Mouse (Mus musculus): Measurements from ENCODE around the gene Ankrd13b. TPM values are rescaled to one million over a fixed set of nuclear protein-coding genes. Genes with fewer than 3 reads are reported as not detected.

Gene Ankrd13b
- total RNA-seq, 1 experiment from 2014 or later = 13.2 TPM

DNA sequence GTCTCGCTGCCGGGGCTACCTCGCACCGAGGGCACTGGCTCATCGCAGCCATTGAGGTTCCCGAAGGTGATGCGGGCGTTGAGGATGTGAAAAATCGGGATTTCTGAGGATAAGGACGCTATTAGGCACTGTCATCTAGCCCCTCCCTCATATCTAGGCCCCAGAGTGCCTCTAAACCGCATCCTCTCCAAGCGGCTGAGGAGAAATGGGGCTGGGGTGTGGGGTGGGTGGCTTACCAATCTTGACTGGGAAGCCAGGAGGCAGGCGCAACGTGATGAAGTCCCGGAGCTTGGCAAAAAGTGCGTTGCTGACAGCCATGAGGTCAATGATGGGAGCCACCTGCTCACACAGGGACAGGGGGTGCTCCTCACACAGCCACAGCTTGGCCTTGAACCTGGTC lies 16.7 kb downstream of the Ankrd13b start:
- ATAC-seq (replicated peaks in 1 of 2; ENCODE audit: insufficient read depth in 1 of 2, low FRiP score in 2 of 2, low TSS enrichment in 1 of 2, low read depth in 1 of 2, poor library complexity in 2 of 2, severe bottlenecking in 2 of 2) = no peak

GRCm38 (mm10) chr11:77471407-77471806 lies 18.1 kb downstream of the Ankrd13b start:
- ATAC-seq (replicated peaks in 1 of 2; ENCODE audit: insufficient read depth in 1 of 2, low FRiP score in 2 of 2, low TSS enrichment in 1 of 2, low read depth in 1 of 2, poor library complexity in 2 of 2, severe bottlenecking in 2 of 2) = no peak

DNA sequence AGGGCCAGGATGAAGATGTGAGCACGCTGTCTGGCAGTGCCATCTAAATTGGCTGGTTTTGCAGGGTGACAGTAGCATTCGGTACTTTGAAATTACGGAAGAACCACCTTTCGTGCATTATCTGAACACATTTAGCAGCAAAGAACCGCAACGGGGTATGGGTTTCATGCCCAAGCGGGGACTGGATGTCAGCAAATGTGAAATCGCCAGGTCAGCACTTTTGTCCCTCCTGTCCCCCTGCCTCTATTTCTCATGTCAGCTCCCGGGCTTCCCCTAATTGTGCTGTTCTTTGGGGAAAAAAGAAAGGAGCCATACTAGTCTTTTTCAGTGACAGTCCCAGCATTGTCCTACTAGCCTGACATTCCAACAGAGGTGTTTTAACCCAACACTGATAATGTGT lies 21.1 kb downstream of the Ankrd13b start:
- ATAC-seq (replicated peaks in 1 of 2; ENCODE audit: insufficient read depth in 1 of 2, low FRiP score in 2 of 2, low TSS enrichment in 1 of 2, low read depth in 1 of 2, poor library complexity in 2 of 2, severe bottlenecking in 2 of 2) = no peak

GRCm38 (mm10) chr11:77467784-77468183 lies 21.7 kb downstream of the Ankrd13b start:
- peak; percentile 72 to 80 for ATAC-seq (replicated peaks in 1 of 2; ENCODE audit: insufficient read depth in 1 of 2, low FRiP score in 2 of 2, low TSS enrichment in 1 of 2, low read depth in 1 of 2, poor library complexity in 2 of 2, severe bottlenecking in 2 of 2)

GRCm38 (mm10) chr11:77467157-77467556 lies 22.3 kb downstream of the Ankrd13b start:
- ATAC-seq (replicated peaks in 1 of 2; ENCODE audit: insufficient read depth in 1 of 2, low FRiP score in 2 of 2, low TSS enrichment in 1 of 2, low read depth in 1 of 2, poor library complexity in 2 of 2, severe bottlenecking in 2 of 2) = peak; percentile 67 to 70; a peak in 3 of 4 replicates

- no peak for ATAC-seq (replicated peaks in 1 of 2; ENCODE audit: insufficient read depth in 1 of 2, low FRiP score in 2 of 2, low TSS enrichment in 1 of 2, low read depth in 1 of 2, poor library complexity in 2 of 2, severe bottlenecking in 2 of 2)
Observed at GRCm38 (mm10) chr11:77466544-77466943, 22.9 kb downstream of the Ankrd13b start.

- ATAC-seq (replicated peaks in 1 of 2; ENCODE audit: insufficient read depth in 1 of 2, low FRiP score in 2 of 2, low TSS enrichment in 1 of 2, low read depth in 1 of 2, poor library complexity in 2 of 2, severe bottlenecking in 2 of 2) = no peak
Observed at GRCm38 (mm10) chr11:77465111-77465510, 24.4 kb downstream of the Ankrd13b start.

DNA sequence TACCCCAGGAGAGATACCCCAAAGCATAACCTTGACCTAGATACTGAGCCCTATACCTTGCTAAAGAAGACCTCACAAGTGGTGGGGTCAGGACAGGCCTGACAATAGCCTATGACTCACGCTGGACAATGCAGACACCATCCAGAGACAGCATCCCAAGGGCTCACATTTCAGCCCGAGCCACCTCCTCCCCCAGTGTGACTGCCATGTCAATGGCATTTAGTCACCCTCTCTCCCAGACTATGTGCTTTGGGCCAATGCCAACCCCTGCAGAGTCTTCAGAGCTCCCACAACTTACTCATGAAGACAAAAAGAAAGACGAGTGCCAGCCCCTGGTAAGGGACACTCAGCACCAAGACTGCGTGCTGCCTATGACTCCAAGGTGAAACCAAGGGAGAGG lies 24.8 kb downstream of the Ankrd13b start:
- no peak for ATAC-seq (replicated peaks in 1 of 2; ENCODE audit: insufficient read depth in 1 of 2, low FRiP score in 2 of 2, low TSS enrichment in 1 of 2, low read depth in 1 of 2, poor library complexity in 2 of 2, severe bottlenecking in 2 of 2)

DNA sequence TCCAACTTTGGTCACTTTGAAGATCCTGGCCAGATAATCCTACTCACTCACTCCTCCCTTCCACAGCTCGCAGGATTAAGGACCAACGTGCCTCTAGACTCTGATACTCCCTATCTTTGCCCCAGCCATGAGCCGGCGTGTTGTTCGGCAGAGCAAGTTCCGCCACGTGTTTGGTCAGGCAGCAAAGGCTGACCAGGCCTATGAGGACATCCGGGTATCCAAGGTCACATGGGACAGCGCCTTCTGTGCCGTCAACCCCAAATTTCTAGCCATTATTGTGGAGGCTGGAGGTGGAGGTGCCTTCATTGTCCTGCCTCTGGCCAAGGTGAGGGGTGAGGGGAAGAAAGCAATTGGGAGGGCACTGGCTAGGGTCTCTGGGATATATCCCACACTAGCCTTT lies 25.7 kb downstream of the Ankrd13b start:
- ATAC-seq (replicated peaks in 1 of 2; ENCODE audit: insufficient read depth in 1 of 2, low FRiP score in 2 of 2, low TSS enrichment in 1 of 2, low read depth in 1 of 2, poor library complexity in 2 of 2, severe bottlenecking in 2 of 2) = no peak

GRCm38 (mm10) chr11:77463101-77463445 lies 26.4 kb downstream of the Ankrd13b start:
- no peak for ATAC-seq (replicated peaks in 1 of 2; ENCODE audit: insufficient read depth in 1 of 2, low FRiP score in 2 of 2, low TSS enrichment in 1 of 2, low read depth in 1 of 2, poor library complexity in 2 of 2, severe bottlenecking in 2 of 2)

DNA sequence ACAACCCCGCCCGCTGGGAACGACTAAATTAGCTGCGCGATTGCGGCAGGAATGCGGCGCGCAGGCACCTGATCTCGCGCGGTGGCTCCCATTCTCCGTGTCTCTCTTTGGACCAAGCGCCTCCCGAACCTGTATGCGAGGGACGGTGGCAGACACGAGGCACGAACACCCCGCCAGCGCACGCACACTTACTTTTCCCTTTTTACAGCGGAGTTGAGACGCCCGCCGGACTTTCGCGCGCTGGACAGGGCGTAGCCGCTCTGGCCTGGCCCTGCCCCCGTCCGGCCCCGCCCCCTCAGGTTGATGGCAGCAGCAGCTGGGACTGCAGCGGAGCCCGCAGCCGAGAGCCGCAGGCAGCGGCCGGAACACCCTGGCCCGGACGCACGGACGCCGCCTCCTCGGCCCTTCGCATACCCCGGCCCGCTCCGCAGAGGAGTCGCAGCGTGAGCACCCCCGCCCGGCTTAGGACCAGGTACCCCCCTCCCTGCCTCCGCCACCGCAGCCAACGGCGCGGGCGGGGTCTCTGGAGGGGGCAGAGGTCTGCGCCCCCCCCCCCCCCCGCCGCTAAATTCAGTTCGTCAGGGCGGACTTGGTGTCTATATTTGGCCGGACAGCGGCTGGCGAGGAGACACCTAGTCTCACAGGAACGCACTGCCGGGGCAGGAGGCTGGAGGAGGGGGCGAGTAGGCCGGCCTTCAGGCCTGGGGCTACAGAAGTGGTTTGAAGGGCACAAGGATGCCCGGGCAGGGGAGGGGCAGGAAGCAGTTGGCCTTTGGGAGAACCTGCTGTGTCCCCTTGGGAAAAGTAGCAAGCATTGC lies 27.0 kb downstream of the Ankrd13b start, which contains the start of gene Coro6:
Gene Coro6 (plus strand): TSS at position 129 of the 818 bp plus-strand sequence.
- ATAC-seq (replicated peaks in 1 of 2; ENCODE audit: insufficient read depth in 1 of 2, low FRiP score in 2 of 2, low TSS enrichment in 1 of 2, low read depth in 1 of 2, poor library complexity in 2 of 2, severe bottlenecking in 2 of 2) = peak in 1 of 2 experiments; percentile 26; a peak in 1 of 4 replicates

DNA sequence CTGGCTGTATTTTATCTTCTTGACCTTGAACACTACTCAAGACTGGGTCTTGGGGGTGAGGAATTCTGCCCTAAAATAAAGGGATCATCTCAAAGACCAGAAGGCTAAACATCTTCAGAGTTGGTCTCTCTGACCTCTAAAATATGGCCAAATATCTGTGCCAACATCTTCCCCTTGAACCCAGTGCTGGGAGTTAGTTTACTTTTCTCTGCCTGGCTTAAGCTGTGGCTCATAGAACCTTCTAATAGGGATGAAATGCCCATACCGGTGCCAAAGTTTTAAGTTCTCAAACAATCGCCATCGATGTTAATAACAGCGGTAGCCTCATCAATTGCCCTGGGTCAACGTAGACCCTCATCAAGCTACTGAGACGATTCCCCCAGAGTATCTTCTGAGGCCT lies 27.6 kb downstream of the Ankrd13b start:
- ATAC-seq (replicated peaks in 1 of 2; ENCODE audit: insufficient read depth in 1 of 2, low FRiP score in 2 of 2, low TSS enrichment in 1 of 2, low read depth in 1 of 2, poor library complexity in 2 of 2, severe bottlenecking in 2 of 2) = no peak

GRCm38 (mm10) chr11:77456866-77457265 lies 32.6 kb downstream of the Ankrd13b start:
- ATAC-seq (replicated peaks in 1 of 2; ENCODE audit: insufficient read depth in 1 of 2, low FRiP score in 2 of 2, low TSS enrichment in 1 of 2, low read depth in 1 of 2, poor library complexity in 2 of 2, severe bottlenecking in 2 of 2) = no peak

GRCm38 (mm10) chr11:77455770-77456510 lies 33.5 kb downstream of the Ankrd13b start:
- ATAC-seq (replicated peaks in 1 of 2; ENCODE audit: insufficient read depth in 1 of 2, low FRiP score in 2 of 2, low TSS enrichment in 1 of 2, low read depth in 1 of 2, poor library complexity in 2 of 2, severe bottlenecking in 2 of 2) = no peak

- no peak for ATAC-seq (replicated peaks in 1 of 2; ENCODE audit: insufficient read depth in 1 of 2, low FRiP score in 2 of 2, low TSS enrichment in 1 of 2, low read depth in 1 of 2, poor library complexity in 2 of 2, severe bottlenecking in 2 of 2)
Observed at GRCm38 (mm10) chr11:77453388-77453787, 36.1 kb downstream of the Ankrd13b start.

- ATAC-seq (replicated peaks in 1 of 2; ENCODE audit: insufficient read depth in 1 of 2, low FRiP score in 2 of 2, low TSS enrichment in 1 of 2, low read depth in 1 of 2, poor library complexity in 2 of 2, severe bottlenecking in 2 of 2) = no peak
Observed at GRCm38 (mm10) chr11:77451670-77452069, 37.8 kb downstream of the Ankrd13b start.

- no peak for ATAC-seq (replicated peaks in 1 of 2; ENCODE audit: insufficient read depth in 1 of 2, low FRiP score in 2 of 2, low TSS enrichment in 1 of 2, low read depth in 1 of 2, poor library complexity in 2 of 2, severe bottlenecking in 2 of 2)
Observed at GRCm38 (mm10) chr11:77449224-77449623, 40.3 kb downstream of the Ankrd13b start.

DNA sequence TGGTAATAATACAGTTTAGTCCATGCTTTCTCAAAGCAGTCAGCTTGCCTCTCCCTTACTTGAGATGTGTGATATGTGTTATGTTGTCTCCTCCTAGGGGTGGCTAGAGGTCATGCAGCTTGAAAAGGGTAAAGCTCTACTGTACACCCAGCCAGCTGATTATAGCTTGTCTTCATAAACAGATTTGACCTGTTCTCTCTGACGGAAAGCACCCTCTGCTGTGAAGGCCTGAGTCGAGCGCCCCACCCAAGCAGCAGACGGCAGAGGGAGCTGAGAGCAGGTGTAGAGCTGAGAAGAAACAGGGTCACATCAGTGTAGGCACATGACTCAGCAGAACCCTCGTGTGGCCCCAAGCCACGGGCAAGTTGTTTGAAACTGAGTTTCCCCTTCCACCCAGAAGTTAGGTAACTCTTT lies 42.8 kb downstream of the Ankrd13b start:
- ATAC-seq (replicated peaks in 1 of 2; ENCODE audit: insufficient read depth in 1 of 2, low FRiP score in 2 of 2, low TSS enrichment in 1 of 2, low read depth in 1 of 2, poor library complexity in 2 of 2, severe bottlenecking in 2 of 2) = peak; percentile 72 to 80
